Mouse (Mus musculus) activated CD4-positive, CD25-positive, alpha-beta regulatory T cell, adult 4 months (primary cell): ENCODE measurements around the gene Fam3c. TPM values are rescaled to one million over a fixed set of nuclear protein-coding genes. Genes with fewer than 3 reads are reported as not detected.
A peak's percentile ranks its signal among the peaks of the same experiment; 100 is the strongest.

Experiments
- ATAC-seq: one replicate; pipeline ENCODE4 v1.8.0; 2017
- polyA plus RNA-seq, 2 experiments: library from polyadenylated mRNA; unstranded; fragments of 100-300 nt; shearing (Covaris generic); gene quantifications; one replicate each; pipeline ENCODE4 v1.2.1; 2017

Gene Fam3c
- polyA plus RNA-seq, 2 experiments from 2014 or later, result 109 to 114 TPM

DNA sequence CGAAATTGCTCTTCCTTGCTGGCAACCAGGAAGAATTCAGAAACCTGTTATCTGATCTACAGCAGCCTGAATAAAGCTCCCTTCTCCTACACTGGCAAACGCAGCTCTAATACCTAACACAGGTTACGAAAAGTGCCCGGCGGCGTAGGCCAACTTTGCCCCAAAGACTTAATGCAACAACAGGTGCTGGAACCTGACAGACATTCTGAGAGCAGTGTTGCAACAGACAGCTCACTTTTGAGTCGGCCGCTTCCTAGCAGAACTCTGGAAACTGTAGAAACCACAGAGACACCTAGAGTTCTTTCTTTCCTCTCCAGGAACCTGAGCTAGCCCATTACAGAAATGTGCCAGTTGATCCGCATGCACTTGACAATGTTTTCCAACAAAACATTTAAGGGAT, 4.5 kb downstream of the Fam3c start:
- no peak for ATAC-seq

DNA sequence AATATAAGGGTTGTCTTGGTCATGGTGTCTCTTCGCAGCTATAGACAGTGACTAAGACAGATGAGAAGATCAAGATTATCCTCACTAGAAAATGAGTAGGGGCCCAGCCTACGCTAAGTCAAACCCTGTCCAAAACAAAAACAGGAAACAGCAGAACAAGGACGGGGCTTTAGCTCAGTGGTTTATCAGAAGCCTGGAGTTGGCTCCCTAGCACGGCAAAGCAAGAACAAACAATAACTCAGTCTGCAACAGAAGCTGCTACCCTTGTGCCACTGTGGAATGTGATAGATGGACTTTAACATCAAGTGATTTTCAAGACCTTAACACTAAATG, 5.8 kb downstream of the Fam3c start:
- peak; percentile 48 for ATAC-seq

DNA sequence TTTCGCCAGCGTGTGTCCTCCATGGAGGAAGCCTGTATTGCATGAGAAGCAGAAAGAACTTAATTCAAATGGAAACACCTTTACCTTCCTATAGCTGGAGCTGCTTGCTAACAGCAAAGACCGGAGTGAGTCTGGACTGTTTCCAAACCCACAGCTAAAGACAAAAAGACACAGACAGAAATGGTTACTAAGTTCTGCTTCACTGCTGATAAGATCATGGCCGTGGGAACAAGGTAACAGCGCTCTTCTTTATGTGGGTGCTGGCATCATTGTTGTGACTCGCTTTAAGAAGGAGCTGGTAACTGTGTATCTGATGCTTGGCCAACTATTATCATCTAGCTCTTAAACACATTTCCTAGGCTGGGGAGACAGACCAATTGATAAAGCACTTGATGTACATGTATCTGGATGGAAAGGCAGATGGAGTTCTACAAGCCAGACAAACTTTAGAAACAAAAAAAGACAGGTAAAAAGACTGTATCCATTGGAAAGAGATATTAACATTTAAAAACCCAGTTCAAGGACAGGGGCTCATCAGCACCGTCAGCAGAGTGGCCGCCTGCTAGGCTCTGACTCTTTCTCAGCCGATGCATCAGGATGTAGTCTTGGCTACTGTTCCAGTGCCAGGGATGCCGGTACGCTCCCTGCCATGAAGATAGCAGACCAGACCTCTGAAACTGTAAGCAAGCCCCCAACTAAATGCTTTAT, 6.4 kb downstream of the Fam3c start:
- peak; percentile 54 for ATAC-seq

DNA sequence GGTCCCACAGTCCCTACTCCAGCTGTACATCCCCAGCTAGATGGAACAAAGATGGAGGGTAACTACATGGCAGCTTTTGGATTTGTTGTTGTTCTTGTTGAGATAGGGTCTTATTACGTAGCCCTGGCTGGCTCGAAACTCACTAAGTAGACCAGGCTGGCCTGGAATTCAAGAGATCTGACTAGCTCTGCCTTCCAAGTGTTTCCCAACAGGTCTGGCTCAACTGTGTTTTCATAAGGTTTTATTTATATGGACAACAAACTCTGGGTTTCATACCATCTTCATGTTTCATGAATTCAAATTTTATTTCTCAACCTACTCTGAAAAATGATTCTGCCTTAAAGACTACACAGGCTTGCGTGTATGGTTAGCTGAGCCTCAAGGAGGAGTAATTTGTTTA, 7.1 kb downstream of the Fam3c start:
- no peak for ATAC-seq

DNA sequence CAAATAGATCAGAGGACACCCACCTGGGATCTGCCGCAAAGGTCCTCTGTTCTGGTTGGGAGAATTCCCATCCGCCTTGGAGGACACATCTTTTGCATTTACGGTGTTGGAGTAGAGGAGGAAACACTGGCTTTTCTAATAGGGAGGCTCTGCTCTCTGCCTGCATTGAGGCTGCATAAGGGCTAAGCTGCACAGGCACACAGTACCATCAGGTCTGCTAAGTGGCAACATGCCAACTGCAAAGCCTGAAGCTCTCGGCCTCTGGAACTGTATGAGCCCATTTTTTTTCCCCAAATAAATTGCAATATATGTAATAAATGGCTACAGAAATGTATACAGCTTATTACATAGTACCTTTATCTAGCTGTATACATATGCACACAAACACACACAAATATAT, 7.9 kb downstream of the Fam3c start:
- ATAC-seq, result no peak

DNA sequence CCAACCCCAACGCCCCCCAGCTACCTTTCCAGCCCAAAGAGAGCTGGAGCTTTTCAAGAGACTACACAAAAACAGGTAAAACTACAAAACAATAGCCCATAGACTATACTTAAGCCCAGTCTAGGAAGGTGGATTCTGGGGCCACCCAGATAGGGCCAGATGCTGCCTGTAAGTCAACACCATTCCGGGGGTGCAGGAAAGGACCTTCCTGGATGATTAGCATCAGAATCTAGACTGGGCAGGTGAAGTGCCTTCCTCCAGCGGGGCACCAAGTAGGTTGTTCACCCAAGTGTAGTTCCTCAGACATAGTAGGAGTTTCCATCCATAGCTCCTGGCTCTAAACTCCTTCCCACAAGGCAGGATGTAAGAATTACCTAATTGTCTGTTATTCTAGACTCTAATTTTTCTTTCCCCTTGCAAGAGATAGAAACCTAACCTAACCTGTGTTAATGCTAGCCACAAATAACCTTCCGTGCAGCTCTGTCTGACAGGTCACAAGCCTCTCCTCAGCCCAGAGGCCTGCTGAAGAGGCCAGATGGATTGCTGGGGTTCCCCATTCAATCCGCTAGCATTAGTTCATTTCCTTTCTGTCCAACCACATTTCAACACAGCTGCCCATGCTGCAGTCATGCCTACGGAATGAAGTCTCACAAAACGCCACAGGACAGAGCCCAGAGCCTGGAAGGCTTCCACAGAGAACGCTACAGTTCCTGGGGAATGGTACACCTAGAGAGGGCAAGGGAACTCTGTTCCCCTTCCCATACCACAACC, 8.7 kb downstream of the Fam3c start:
- ATAC-seq, result no peak

DNA sequence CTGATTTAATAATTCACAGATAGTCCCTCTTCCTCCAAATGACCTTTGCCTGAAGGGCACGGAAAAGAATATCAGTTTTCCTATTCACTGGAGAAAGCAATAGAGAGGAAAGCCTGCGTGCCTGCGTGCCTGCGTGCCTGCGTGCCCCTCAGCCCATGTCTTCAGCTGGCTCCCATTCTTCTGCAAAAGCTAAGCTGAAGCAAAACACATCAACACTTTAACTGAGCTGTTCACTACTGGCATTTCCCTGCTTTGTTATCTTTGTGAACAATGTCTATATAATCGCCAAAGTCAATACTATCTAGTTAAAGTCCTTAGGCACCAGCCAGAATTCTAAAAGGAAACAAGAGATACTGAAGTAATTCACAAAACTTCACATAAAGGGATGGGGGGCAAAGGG, 11.6 kb downstream of the Fam3c start:
- no peak for ATAC-seq

DNA sequence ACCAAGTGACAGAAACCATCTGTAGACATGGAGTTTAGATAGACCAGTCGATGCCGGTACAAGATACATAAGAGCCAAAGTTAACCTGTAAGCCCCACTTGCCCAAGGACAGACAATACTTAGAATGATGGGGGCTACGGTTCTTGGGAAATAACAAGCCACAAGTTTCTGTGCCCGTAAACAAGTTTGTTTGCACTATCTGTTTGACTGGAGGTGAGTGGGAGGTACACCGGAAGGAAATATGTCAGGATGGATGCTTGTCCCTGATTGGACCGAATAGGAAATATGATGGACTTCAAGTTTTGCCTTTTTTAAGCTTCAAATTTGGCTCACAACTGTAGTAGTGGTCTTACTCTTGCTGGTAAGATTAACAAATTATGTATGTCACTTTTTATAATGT, 12.3 kb downstream of the Fam3c start:
- ATAC-seq, result peak; percentile 37

DNA sequence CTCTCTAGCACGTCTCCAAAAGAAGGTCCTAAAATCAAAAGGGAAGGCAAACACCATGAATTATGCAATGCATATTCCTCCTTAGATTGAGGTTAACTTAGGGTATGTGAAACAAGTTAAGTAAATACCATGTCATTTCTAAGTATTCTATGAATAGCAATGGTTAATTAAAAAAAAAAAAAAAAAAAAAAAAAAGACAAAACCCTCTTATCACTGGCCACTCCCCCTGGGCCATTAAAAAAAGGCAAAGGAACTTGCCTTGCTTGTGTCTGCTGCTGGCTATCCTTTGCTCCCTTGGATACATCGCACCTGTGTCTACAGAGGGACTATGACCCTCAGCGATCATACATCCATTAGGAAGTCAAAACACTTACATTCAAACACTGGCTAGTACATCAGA, 12.8 kb downstream of the Fam3c start:
- ATAC-seq, result no peak

DNA sequence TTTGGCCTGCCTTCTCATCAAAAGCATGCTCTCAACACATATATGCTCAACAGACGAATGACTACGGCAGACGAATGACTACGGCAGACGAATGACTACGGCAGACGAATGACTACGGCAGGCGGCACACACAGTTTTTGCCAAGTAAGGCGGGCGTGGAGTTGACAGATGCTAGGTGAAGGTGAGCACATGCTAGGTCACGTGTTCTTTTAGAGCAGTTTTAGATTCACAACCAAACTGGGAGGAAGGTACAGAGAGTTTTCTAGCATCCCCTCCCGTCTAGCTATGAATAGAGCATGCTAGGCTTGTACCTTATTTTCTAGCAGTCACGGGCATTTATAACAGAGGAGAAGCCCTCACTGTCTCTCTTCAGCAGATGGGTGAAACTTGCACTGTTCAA, 15.3 kb downstream of the Fam3c start:
- no peak for ATAC-seq

DNA sequence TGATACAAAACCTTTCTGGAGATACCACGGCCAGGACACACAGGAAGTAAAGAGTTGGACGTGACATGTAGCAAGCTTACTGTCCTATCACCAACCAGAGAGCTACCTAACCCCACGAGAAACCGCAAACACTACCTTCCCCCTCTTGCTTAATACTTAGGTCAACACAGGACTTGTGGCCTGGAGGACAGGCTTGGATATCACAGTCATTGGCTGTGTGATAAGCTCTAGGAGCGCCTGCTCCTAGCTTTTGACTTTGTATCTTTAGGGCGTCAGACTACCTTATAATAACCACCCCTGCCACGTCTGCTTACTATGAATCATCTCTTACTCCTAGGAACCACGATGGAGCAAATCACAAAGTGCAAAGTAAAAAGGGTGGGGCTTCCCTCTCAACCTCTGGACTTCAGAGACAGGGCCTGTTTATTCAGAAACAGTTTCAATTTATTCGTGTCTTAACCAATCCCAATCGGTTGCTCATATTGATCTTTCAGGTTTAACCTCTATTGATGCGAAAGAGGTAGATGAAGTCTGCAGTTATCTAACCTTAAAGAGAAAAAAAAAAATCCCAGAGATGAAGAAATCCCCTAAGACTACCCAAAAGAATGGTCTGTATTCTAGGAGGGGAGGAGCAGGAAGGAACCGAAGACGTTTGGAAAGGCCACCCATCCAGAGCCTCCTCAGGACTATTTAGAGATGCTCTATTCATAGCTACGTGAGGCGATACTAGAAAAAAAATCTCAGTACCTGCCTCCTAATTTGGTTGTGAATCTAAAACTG, 16.1 kb downstream of the Fam3c start:
- no peak for ATAC-seq

DNA sequence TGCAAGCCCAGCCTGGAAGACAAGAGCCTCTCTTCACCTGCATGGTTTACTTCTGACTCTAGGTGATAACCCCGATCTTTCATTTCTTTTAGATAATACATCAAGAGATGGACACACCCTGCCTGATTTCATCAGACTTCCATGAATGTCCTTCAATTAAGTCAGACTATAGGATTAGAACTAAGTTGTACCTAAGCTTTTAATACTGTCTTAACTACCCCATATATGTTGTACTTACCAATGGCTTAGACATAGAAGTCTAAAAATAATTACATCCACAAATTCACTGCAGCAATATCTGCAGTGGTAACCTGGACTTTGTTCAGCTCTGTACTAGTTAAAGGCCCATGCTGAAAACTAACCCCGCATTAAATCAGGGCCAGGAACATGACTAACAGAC, 23.5 kb downstream of the Fam3c start:
- ATAC-seq, result no peak

DNA sequence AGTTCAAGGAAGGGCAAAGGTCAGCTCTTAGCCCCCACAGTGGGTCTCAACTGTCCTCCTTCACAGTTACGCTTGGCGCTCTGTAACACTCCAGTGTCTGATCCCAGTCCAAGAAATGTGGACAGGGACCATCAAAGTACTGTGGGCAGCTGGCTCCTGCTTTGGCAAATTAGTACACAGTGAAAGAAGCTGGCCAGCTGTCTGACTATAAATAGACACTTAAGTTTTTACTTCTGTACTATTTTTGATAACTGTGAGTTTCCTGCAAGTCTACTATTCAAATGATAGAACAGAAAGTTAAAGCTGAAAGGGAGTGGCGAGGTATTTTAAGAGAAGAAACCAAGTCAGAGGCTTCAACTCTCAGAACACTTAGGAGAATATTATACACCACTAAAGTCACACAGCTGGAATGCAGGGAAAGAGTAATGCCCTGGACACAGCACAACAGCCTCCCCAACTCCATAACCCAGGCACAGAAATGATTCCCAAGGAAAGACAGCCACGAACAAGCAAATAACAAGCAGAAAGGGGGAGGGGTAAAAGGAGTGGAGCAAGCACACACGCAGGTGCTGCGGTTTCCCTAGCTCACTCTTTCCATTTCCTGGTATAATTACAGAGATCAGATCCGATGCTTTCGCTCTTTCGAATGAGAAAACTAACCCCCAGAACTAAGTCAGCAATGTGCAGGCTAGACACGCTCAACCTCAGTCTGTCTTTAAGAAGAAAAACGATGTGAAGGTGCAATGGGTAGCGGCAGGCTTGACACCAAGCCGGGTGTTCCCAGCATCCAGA, 25.7 kb downstream of the Fam3c start:
- peak; percentile 77 for ATAC-seq

DNA sequence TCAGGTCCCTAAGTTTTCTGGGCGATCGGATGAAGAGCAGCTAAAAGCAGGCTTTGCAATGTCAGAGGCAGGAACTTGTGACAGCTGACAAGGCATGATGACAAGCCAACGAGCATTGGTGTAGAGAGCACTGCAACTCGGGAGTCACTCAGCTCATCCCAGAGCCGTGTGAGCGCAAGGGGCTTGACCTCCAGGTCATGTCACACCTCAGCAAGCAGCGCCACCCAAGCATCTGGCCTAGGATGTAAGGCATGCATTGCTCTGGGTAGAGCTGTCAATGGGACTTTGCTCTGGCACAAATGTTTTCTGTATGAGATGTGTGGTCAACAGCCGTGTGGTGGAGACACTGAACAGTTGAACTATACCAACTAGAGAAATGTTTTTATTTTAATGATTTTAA, 28.1 kb downstream of the Fam3c start:
- no peak for ATAC-seq

DNA sequence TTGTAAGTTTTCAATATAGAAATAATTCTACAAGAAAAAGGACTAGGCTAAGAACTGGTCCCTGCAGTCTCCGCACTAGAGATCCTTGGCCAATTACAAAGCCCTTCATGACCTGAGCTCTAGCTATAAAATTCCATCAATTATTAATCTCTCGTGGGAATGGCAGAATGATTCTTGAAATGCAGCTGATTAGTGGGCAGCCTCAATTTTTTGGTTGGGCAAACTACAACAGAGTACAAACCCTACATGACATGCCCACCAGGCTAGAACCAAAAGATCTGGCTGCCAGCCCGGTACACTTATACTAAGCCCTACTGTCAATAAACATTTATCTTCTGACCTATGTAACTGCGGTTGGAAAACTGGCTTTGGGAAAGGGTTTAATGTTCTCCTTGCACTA, 29.0 kb downstream of the Fam3c start:
- no peak for ATAC-seq

DNA sequence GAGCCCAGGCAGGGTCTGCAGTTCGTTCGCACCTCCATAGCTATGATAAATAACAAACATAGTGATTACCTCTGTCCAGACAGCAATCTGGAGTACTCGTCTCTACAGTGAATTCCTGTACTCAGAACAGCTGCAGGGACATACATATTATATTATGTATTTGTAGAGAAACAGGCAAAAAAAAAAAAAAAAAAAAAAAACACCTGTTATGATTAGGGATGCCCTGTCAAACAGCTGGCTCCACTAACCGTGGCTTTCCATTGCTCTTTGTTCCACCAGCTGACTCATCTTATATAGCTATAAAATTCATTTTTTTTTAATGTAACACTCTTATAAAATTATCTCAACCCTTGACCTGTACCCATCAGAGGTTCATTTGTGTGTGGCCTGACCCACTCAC, 29.8 kb downstream of the Fam3c start:
- no peak for ATAC-seq

DNA sequence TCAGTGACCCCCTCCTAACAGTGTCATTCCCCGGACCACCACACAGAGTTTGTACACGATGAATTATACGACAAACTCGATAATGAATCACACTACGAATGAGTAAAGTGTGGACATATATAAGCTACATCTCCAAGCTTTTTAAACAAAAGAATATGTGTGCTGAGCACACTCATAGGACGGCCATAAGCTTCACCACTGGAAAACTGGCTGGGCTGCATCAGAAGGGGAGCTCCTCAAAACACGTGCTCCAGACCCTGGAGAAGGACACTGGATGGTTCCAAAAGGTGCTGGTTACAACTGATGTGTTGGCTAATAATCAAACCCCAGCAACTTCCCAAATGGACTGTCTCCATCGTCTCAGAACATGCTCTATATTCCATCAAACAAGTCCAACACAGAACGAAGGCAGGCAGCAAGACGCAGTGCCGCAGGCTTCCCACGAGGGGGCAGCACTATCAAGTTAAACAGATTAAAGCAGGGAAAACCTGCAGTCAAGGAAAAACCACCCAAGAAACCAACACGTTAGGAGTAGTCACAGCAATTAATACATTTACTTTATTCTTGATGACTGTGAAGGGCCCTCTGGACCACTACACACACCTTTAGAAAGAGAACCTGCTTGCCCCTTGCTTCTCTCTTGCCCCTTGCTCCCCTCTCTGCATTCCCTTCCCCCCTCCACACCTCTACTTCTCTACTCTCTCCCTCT, 30.5 kb downstream of the Fam3c start:
- peak; percentile 61 for ATAC-seq

DNA sequence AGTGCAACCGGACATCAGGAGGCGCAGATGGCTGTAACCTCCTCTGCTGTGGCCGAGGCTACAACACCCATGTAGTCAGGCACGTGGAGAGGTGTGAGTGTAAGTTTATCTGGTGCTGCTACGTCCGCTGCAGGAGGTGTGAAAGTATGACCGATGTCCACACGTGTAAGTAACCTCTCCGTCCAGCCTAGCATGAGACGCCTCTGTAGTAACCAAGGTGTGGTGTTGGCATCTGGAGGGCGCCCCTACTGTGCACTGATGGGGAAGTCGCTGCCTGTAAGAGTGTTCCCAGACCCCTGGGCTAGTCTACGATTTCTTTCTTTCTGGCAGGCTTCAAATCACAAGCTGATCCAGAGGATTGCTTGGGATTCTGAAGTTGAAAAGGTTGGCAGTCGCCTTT, 58.0 kb downstream of the Fam3c start:
- ATAC-seq, result no peak

DNA sequence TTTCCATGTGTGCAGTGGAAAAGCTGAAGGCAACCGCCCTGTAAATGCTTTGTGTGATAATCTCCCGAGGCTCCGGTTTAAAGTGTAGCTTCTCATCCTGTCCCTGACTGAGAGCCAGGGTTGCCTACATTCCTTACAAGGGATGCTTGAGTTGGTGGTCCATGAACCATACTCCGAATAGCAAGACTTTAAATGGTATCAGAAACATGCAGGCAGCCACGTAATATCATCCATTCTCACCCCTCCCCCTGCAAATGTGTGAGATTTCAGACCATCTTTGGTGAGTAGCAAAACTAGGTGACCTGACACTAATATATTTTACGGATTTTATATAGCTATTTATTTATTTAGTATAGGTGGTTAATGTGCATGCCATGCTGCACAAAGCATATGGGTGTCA, 59.0 kb downstream of the Fam3c start:
- no peak for ATAC-seq

DNA sequence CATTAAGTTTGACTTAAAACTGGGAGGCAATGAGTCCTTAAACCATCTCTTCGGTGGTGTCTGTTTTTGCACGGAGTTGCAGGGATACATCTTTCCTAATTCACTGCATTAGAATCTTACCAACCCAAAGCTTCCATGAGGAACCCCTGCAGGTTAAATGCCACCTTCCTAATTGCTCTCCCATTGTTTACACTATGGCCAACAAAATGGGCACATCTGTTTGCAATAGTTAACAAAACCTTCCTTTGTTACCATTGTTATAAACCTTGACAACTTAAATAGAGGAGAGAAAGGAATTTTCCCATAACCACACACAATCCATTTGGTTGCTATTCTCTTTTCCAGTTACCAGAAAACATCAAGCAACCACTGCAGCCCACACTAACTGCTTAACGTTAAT, 62.1 kb downstream of the Fam3c start:
- no peak for ATAC-seq

DNA sequence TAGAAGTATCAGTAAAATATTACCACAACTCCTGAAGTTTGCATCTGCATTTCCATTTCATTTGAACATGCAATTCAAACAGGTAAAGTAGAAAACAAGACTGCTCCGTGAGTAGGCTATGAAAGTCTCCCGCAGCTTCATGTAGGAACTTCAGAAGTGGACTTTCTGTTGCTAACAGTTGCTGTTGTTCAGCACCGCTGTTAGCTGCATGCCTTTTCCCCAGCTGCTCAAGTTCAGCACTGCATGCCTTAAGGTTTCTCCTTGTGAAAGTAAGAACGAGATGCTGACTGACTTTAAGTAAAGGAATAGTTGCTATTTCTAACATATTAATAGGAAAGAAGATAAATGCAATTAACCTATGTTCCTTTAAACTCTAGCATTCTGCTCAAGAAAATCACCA, 64.0 kb downstream of the Fam3c start:
- no peak for ATAC-seq

DNA sequence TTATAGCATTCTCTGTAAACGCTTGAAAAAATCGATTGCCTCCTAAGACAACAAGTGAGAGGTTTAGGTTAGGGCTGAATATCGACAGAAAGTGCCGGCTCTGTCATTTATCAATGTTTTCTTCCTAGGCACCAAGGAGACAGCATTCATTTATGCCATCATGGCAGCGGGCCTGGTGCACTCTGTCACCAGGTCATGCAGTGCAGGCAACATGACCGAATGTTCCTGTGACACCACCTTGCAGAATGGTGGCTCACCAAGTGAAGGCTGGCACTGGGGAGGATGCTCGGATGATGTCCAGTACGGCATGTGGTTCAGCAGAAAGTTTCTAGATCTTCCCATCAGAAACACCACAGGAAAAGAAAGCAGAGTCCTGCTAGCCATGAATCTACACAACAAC, 65.3 kb downstream of the Fam3c start:
- no peak for ATAC-seq
